Mouse (Mus musculus) hindbrain, embryonic 10.5 days (tissue): ENCODE measurements at regions not wholly inside any gene's neighbourhood (a gene's known extent, or its start where the extent isn't known, plus 50 kb on each side); places are given as distances from the start of the nearest gene placed in this dataset.

Experiments
- DNase-seq: peaks from one replicate; pipeline ENCODE4 v3.0.0-alpha.2; 2017; ENCODE audit warnings: low spot score
- H3K27ac ChIP-seq: fragments of 300-500 bp; sonication (generic); 2 replicates; pipeline ENCODE4 v1.5.1; 2016; ENCODE audit warnings: mild to moderate bottlenecking, moderate library complexity
- H3K27me3 ChIP-seq: fragments of 300-500 bp; sonication (generic); 2 replicates; pipeline ENCODE4 v1.6.1; 2016; ENCODE audit warnings: mild to moderate bottlenecking; ENCODE audit not compliant: poor library complexity, insufficient read depth, severe bottlenecking
- H3K36me3 ChIP-seq: fragments of 300-500 bp; sonication (generic); 2 replicates; pipeline ENCODE4 v1.6.1; 2016; ENCODE audit warnings: mild to moderate bottlenecking, moderate library complexity
- H3K4me1 ChIP-seq: fragments of 300-500 bp; sonication (generic); replicated peaks from 2 replicates; pipeline ENCODE4 v1.6.1; 2016; ENCODE audit warnings: mild to moderate bottlenecking
- H3K4me3 ChIP-seq: fragments of 300-500 bp; sonication (generic); 2 replicates; pipeline ENCODE4 v1.5.1; 2016; ENCODE audit warnings: mild to moderate bottlenecking, moderate library complexity
- H3K9me3 ChIP-seq: fragments of 300-500 bp; sonication (generic); 2 replicates; pipeline ENCODE4 v1.6.1; 2016; ENCODE audit warnings: mild to moderate bottlenecking, moderate library complexity
- WGBS: fragments of 180-500 bp; shearing (Covaris S2); methylation state at CpG from one replicate; pipeline ENCODE4 v1.1.7; 2016; 5-methylcytosine and 5-hydroxymethylcytosine counted together

- no peak overlapping the region for H3K27ac ChIP-seq
- no peaks in the 10 kb centered on the region for H3K36me3 ChIP-seq
- no peak overlapping the region for H3K4me3 ChIP-seq
- WGBS = 93% methylated on average over 5 of the region's 5 CpGs
- no peak for DNase-seq
- H3K4me1 ChIP-seq = no peaks in the 10 kb centered on the region
- H3K9me3 ChIP-seq = no peaks in the 10 kb centered on the region; the same call in 1 of the 2 replicates
- H3K27me3 ChIP-seq = no peaks in the 10 kb centered on the region
Observed at GRCm38 (mm10) chr15:97438235-97438760, 191.2 kb upstream of the Amigo2 start.
